Mouse (Mus musculus) c-Kit-positive CD71-positive TER-119-positive erythroid progenitor cells, embryonic 14.5 days (primary cell): ENCODE measurements around the gene B430306N03Rik.

Experiments
- DNase-seq: peaks from one replicate; pipeline ENCODE4 v3.0.0-alpha.2; 2013; ENCODE audit warnings: low spot score

Gene B430306N03Rik

GRCm38 (mm10) chr17:48362346-48362745, 46.4 kb downstream of the B430306N03Rik start:
- no peak for DNase-seq

GRCm38 (mm10) chr17:48362966-48363365, 47.0 kb downstream of the B430306N03Rik start:
- DNase-seq, result no peak

- DNase-seq, result no peak
These were observed 47.6 kb downstream of the B430306N03Rik start for GRCm38 (mm10) chr17:48363421-48363965.

- no peak for DNase-seq
These were observed 49.7 kb downstream of the B430306N03Rik start for GRCm38 (mm10) chr17:48365511-48366155.

GRCm38 (mm10) chr17:48366806-48367205, 50.9 kb downstream of the B430306N03Rik start:
- no peak for DNase-seq

GRCm38 (mm10) chr17:48371621-48372020, 55.7 kb downstream of the B430306N03Rik start:
- no peak for DNase-seq

- no peak for DNase-seq
These were observed 57.0 kb downstream of the B430306N03Rik start for GRCm38 (mm10) chr17:48372987-48373386.

GRCm38 (mm10) chr17:48376102-48376501, 60.2 kb downstream of the B430306N03Rik start:
- no peak for DNase-seq
